Mouse (Mus musculus) thymus, adult 2 months (tissue): ENCODE results near the gene Sptbn1.

Experiments used
- CTCF ChIP-seq: fragments of 200-500 bp; IDR thresholded peaks from 2 replicates; pipeline ENCODE4 v1.5.1; 2012; ENCODE audit warnings: mild to moderate bottlenecking, control low read depth, low read length, moderate library complexity, borderline replicate concordance; ENCODE audit not compliant: control insufficient read depth, poor library complexity, insufficient read depth; ENCODE audit errors: extremely low read depth
- POLR2A ChIP-seq: fragments of 200-500 bp; IDR thresholded peaks from 2 replicates; pipeline ENCODE4 v1.6.1; 2012; ENCODE audit warnings: mild to moderate bottlenecking, low read length, control low read depth, moderate library complexity; ENCODE audit not compliant: control insufficient read depth, poor library complexity, insufficient read depth; ENCODE audit errors: extremely low read depth

- TF ChIP-seq CTCF (no peak), POLR2A (no peak)
Measured at GRCm38 (mm10) chr11:30166551-30166922, 101.4 kb downstream of the Sptbn1 start.
